Mouse (Mus musculus): ENCODE data around the gene Ltbp4. TPM values are rescaled to one million over a fixed set of nuclear protein-coding genes. Genes with fewer than 3 reads are reported as not detected.

The Ltbp4 gene
- total and polyA plus RNA-seq, 2 experiments from 2014 or later: 13.6 to 44.3 TPM

DNA sequence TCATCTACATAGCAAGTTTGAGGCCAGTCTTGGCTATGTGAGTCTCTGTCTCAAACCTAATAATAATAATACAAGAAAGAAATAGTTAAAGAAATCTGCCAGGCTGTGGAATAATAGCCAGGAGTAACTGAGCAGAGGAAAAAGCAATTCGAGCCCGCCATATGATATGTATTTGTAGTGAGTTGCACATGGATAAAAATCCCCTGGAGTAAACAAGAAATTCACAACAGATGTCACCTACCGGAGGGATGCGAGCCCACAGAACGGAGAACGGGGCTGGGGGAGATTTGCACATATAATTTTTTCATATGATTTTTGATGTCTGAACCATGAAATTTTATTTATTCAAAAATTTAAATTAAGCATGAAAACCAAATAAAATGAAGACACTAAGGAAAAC is 42.3 kb upstream of the Ltbp4 start:
- no peaks in the 10 kb centered on the region for H3K36me3 ChIP-seq (ENCODE audit: insufficient read depth, low read length)

GRCm38 (mm10) chr7:27378431-27378830 is 40.9 kb upstream of the Ltbp4 start:
- Histone ChIP-seq H3K4me1 (ENCODE audit: insufficient read depth, low read length) (no peaks in the 10 kb centered on the region), H3K27me3 (ENCODE audit: insufficient read depth, low read length) (peaks cover 24% of the 10 kb centered on the region), H3K4me3 (ENCODE audit: low read depth, low read length) (no peak overlapping the region), H3K27ac (ENCODE audit: low read depth, low read length) (no peak overlapping the region), H3K4me2 (ENCODE audit: low read depth, low read length, poor library complexity, severe bottlenecking) (no peak overlapping the region), H3K36me3 (ENCODE audit: insufficient read depth, low read length) (peaks cover 9% of the 10 kb centered on the region; the same call in 1 of the 2 replicates), H3K9ac (replicated peaks; ENCODE audit: low read length, poor library complexity, severe bottlenecking) (no peak overlapping the region), H3K9me3 (ENCODE audit: low read length) (no peaks in the 10 kb centered on the region)
- peak; percentile 78 for TF ChIP-seq CTCF (IDR thresholded peaks at IDR 0.05)
- ATAC-seq (ENCODE audit: low FRiP score) (no peak), DNase-seq (ENCODE audit: low spot score) (peak; percentile 80)
- 27% methylated on average over 4 of the region's 4 CpGs for WGBS

More for the DNA sequence above, 42.3 kb upstream of the Ltbp4 start:
- H3K4me1 ChIP-seq (ENCODE audit: insufficient read depth, low read length): no peaks in the 10 kb centered on the region
- no peaks in the 10 kb centered on the region for H3K9me3 ChIP-seq (ENCODE audit: low read length)
- no peak for TF ChIP-seq CTCF (IDR thresholded peaks at IDR 0.05)
- no peak overlapping the region for H3K4me2 ChIP-seq (ENCODE audit: low read depth, low read length, poor library complexity, severe bottlenecking)
- no peak overlapping the region for H3K9ac ChIP-seq (replicated peaks; ENCODE audit: low read length, poor library complexity, severe bottlenecking)
- 63% methylated on average over 6 of the region's 6 CpGs for WGBS
- H3K4me3 ChIP-seq (ENCODE audit: low read depth, low read length): no peak overlapping the region
- H3K27ac ChIP-seq (ENCODE audit: low read depth, low read length): no peak overlapping the region
- DNase-seq (ENCODE audit: low spot score) (no peak), ATAC-seq (ENCODE audit: low FRiP score) (no peak)
- H3K27me3 ChIP-seq (ENCODE audit: insufficient read depth, low read length): peaks cover 12% of the 10 kb centered on the region

GRCm38 (mm10) chr7:27375274-27375673 is 37.8 kb upstream of the Ltbp4 start:
- ATAC-seq (ENCODE audit: low FRiP score): no peak
- no peaks in the 10 kb centered on the region for H3K9me3 ChIP-seq (ENCODE audit: low read length)
- no peak overlapping the region for H3K4me2 ChIP-seq (ENCODE audit: low read depth, low read length, poor library complexity, severe bottlenecking)
- H3K9ac ChIP-seq (replicated peaks; ENCODE audit: low read length, poor library complexity, severe bottlenecking): no peak overlapping the region
- H3K27ac ChIP-seq (ENCODE audit: low read depth, low read length): no peak overlapping the region
- peaks cover 22% of the 10 kb centered on the region for H3K36me3 ChIP-seq (ENCODE audit: insufficient read depth, low read length)
- 8% methylated on average over 22 of the region's 22 CpGs for WGBS
- peaks cover 56% of the 10 kb centered on the region for H3K27me3 ChIP-seq (ENCODE audit: insufficient read depth, low read length)
- no peak for DNase-seq (ENCODE audit: low spot score)
- H3K4me1 ChIP-seq (ENCODE audit: insufficient read depth, low read length): no peaks in the 10 kb centered on the region
- no peak for TF ChIP-seq CTCF (IDR thresholded peaks at IDR 0.05)
- no peak overlapping the region for H3K4me3 ChIP-seq (ENCODE audit: low read depth, low read length)

DNA sequence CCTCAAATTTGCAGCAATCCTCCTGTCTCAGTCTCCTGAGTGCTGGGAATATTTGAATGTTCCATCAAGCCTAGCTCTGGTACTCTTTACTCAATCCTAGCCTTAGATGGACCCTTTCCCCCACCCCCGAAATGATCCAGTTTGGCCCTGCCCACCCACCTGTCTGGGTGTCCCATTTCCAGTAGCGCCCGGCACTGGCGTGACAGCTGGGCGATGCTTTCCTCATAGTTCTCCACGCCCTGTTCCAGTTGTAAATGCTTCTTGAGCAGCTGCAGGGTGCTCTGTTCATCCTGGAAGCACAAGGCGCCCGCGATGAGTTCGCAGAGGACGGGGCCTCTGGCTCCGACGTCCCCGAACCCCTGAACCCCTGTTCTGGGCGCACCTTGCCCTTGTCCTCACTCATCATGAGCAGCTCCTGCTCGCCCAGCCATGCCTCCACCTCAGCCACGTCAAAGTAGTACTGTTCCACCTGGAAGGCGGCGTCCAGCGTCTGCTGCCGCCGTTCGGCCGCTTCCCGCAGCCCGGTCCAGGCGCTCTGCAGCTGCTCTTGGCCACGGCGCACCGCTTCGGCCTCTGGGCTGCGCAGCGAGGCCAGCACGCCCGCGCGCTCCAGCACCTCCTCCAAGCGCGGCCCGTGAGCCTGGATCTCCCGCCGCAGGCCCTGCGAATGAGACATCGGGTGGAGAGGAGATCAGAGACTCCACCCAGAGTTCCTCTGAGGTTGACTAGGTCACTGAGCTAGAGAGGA is 34.4 kb upstream of the Ltbp4 start:
- H3K4me3 ChIP-seq (ENCODE audit: low read depth, low read length): no peak overlapping the region
- peaks cover 47% of the 10 kb centered on the region for H3K36me3 ChIP-seq (ENCODE audit: insufficient read depth, low read length)
- no peak overlapping the region for H3K4me2 ChIP-seq (ENCODE audit: low read depth, low read length, poor library complexity, severe bottlenecking)
- H3K9me3 ChIP-seq (ENCODE audit: low read length): no peaks in the 10 kb centered on the region
- H3K4me1 ChIP-seq (ENCODE audit: insufficient read depth, low read length): no peaks in the 10 kb centered on the region
- no peak overlapping the region for H3K9ac ChIP-seq (replicated peaks; ENCODE audit: low read length, poor library complexity, severe bottlenecking)
- ATAC-seq (ENCODE audit: low FRiP score) (no peak), DNase-seq (ENCODE audit: low spot score) (no peak)
- 25% methylated on average over 44 of the region's 44 CpGs for WGBS
- peaks cover 87% of the 10 kb centered on the region for H3K27me3 ChIP-seq (ENCODE audit: insufficient read depth, low read length)
- no peak for TF ChIP-seq CTCF (IDR thresholded peaks at IDR 0.05)
- no peak overlapping the region for H3K27ac ChIP-seq (ENCODE audit: low read depth, low read length)

DNA sequence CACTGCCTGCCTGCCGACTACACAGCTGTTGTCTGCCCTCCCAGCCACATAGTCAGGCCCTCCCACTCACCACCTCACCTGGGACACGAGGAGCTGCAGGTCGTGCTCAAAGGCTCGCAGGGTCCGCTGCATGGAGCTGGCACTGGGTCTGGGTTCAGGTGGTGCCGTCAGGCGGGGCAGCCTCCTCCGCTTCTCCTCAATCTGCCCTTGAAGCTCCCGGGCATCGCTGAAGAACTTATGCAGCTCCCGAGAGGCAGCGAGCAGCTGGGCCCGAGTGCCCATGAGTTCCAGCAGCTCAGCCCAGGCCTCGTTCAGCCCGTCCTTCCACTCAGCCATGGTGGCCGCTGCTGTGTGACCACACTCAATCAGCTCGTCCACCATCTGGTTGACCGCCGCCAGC is 31.6 kb upstream of the Ltbp4 start:
- no peak overlapping the region for H3K27ac ChIP-seq (ENCODE audit: low read depth, low read length)
- H3K36me3 ChIP-seq (ENCODE audit: insufficient read depth, low read length): peaks cover 49% of the 10 kb centered on the region
- DNase-seq (ENCODE audit: low spot score) (no peak), ATAC-seq (ENCODE audit: low FRiP score) (no peak)
- H3K4me1 ChIP-seq (ENCODE audit: insufficient read depth, low read length): no peaks in the 10 kb centered on the region
- H3K27me3 ChIP-seq (ENCODE audit: insufficient read depth, low read length): peaks cover 97% of the 10 kb centered on the region
- 83% methylated on average over 19 of the region's 19 CpGs for WGBS
- H3K9ac ChIP-seq (replicated peaks; ENCODE audit: low read length, poor library complexity, severe bottlenecking): no peak overlapping the region
- H3K4me3 ChIP-seq (ENCODE audit: low read depth, low read length): no peak overlapping the region
- TF ChIP-seq CTCF (IDR thresholded peaks at IDR 0.05): no peak
- H3K9me3 ChIP-seq (ENCODE audit: low read length): no peaks in the 10 kb centered on the region
- no peak overlapping the region for H3K4me2 ChIP-seq (ENCODE audit: low read depth, low read length, poor library complexity, severe bottlenecking)

DNA sequence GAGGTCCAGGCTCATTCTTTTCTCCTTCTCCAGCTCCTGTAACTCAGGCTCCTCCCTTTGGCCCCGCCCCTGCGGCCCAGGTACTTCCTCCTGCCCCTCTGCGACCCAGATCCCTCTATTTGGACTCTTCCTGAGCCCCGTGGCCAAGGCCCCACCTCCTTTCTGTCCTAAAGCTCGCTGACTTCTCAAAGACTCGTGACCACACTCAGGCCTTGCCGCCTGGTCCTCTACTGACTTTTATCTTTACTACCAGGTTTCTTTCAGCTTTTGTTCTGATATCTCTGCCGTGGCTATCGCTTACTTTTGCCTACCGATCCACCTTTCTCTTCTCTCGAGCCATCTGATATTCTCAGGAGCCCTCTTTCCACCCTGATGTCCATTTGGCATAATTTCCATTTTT is 30.5 kb upstream of the Ltbp4 start:
- Histone ChIP-seq H3K36me3 (ENCODE audit: insufficient read depth, low read length) (peaks cover 46% of the 10 kb centered on the region), H3K9me3 (ENCODE audit: low read length) (no peaks in the 10 kb centered on the region), H3K4me3 (ENCODE audit: low read depth, low read length) (no peak overlapping the region), H3K4me1 (ENCODE audit: insufficient read depth, low read length) (no peaks in the 10 kb centered on the region), H3K9ac (replicated peaks; ENCODE audit: low read length, poor library complexity, severe bottlenecking) (no peak overlapping the region), H3K27ac (ENCODE audit: low read depth, low read length) (no peak overlapping the region), H3K27me3 (ENCODE audit: insufficient read depth, low read length) (peaks cover 92% of the 10 kb centered on the region), H3K4me2 (ENCODE audit: low read depth, low read length, poor library complexity, severe bottlenecking) (no peak overlapping the region)
- ATAC-seq (ENCODE audit: low FRiP score) (no peak), DNase-seq (ENCODE audit: low spot score) (no peak)
- 37% methylated on average over 11 of the region's 11 CpGs for WGBS
- TF ChIP-seq CTCF (IDR thresholded peaks at IDR 0.05): no peak

Measured in midbrain, postnatal 0 days (tissue).